Mouse (Mus musculus): ENCODE measurements around the gene Aldh1l2. TPM values are rescaled to one million over a fixed set of nuclear protein-coding genes. Genes with fewer than 3 reads are reported as not detected.

The Aldh1l2 gene
- polyA plus RNA-seq, 1 experiment from 2014 or later: 1.2 TPM

GRCm38 (mm10) chr10:83448582-83448981, 85.4 kb downstream of the Aldh1l2 start:
- Histone ChIP-seq H3K36me3 (ENCODE audit: control insufficient read depth, insufficient read depth, low read length) (no peaks in the 10 kb centered on the region), H3K9me3 (ENCODE audit: control insufficient read depth, low read length) (peaks cover 2% of the 10 kb centered on the region; the same call in 1 of the 2 replicates), H3K9ac (ENCODE audit: low read length) (no peak overlapping the region), H3K4me2 (replicated peaks; ENCODE audit: low read depth) (no peak overlapping the region), H3K27ac (replicated peaks) (no peak overlapping the region), H3K4me1 (replicated peaks; ENCODE audit: control insufficient read depth, insufficient read depth) (no peaks in the 10 kb centered on the region), H3K4me3 (ENCODE audit: low read depth, low read length) (no peak overlapping the region), H3K27me3 (ENCODE audit: control insufficient read depth, insufficient read depth, low read length) (no peaks in the 10 kb centered on the region)
- TF ChIP-seq CTCF (IDR thresholded peaks at IDR 0.05; ENCODE audit: low read depth): no peak
- TF ChIP-seq EP300 (optimal IDR thresholded peaks at IDR 0.05): no peak
- DNase-seq (ENCODE audit: low spot score) (no peak), ATAC-seq (ENCODE audit: low FRiP score, low TSS enrichment) (no peak)
- 93% methylated on average over 7 of the region's 7 CpGs for WGBS

Other genes with a start within 250 kb of the Aldh1l2 start
- gene Slc41a2, start 196.3 kb downstream of the Aldh1l2 start, polyA plus RNA-seq (2015; fragmentation: Nextera tagmentation; extraction: Ambion mirVana): 0.59 and 0.92 TPM in 2 replicates
- gene D10Wsu102e, start 173.9 kb downstream of the Aldh1l2 start, polyA plus RNA-seq (2015; fragmentation: Nextera tagmentation; extraction: Ambion mirVana): 0.23 and 0.27 TPM in 2 replicates
- gene Washc4, start 9.6 kb upstream of the Aldh1l2 start, polyA plus RNA-seq (2015; fragmentation: Nextera tagmentation; extraction: Ambion mirVana): 16.6 and 18.7 TPM in 2 replicates
- 34.3 and 35.8 TPM in 2 replicates for gene Appl2, start 114.6 kb upstream of the Aldh1l2 start, polyA plus RNA-seq (2015; fragmentation: Nextera tagmentation; extraction: Ambion mirVana)
- 8.7 and 11.7 TPM in 2 replicates for gene 1500009L16Rik, start 188.7 kb upstream of the Aldh1l2 start, polyA plus RNA-seq (2015; fragmentation: Nextera tagmentation; extraction: Ambion mirVana)

Measured in stomach, postnatal 0 days (tissue).